Mouse (Mus musculus): ENCODE measurements at regions not wholly inside any gene's neighbourhood (a gene's known extent, or its start where the extent isn't known, plus 50 kb on each side); places are given as distances from the start of the nearest gene placed in this dataset.

DNA sequence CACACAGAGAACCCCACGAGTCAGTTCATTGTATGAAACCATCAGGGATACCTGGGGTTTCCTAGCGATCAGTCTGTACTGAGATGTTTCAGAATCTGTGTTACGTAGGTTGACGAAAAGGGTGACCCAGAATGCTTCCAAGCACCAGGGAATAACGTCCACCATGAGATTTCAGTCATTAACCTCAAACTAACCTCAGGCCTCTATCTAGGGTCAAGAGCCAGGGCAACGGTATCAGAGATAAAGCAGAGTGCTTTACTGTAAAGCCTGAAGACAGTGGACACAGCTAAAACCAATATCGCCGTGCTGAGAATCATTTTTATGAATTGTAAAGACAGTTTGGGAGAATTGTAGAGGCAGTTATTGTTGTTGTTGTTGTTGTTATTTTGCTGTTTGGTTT lies 52.9 kb upstream of the Errfi1 start:
- DNase-seq (ENCODE audit: extremely low spot score, low spot score), result no peak

DNA sequence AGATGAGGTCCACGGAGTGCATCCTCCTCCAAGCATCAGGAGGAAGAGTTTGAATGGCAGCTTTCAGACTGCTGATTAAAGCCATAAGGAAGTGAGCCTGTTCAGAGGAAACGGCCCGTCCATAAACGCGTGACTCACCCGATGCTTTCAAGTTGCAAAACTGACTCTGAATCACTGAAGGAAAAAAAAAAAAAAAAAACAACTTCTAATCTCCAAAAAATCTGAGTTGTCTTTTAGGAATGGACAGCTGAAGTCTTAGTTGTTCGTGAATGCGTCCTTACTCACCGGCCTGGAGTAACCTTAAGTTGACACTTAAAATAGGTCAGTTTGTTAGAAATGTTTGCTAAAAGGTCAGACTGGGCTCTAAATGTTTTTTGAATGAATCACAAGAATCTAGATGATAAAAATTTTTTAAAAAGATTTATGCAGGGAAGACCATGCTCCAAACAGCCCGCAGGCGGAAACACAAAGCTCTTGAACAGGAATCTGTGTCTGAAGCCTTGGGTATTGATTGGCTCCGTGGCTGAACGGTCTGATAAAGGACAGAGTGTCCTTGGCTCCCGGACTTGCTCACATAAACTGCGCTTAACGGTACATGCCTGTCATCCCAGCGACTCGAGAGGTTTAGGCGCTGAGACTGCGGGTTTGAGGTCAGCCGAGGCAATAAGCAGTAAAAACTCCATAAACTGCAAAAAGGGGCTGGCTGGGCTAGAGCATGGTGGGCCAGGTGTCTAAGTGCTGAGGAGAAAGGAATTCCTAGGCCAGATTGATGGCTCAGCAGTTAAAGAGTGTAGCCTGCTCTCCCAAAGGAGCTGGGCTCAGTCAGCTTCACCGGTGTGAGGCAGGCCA lies 53.9 kb upstream of the Errfi1 start:
- no peak for DNase-seq (ENCODE audit: extremely low spot score, low spot score)

DNA sequence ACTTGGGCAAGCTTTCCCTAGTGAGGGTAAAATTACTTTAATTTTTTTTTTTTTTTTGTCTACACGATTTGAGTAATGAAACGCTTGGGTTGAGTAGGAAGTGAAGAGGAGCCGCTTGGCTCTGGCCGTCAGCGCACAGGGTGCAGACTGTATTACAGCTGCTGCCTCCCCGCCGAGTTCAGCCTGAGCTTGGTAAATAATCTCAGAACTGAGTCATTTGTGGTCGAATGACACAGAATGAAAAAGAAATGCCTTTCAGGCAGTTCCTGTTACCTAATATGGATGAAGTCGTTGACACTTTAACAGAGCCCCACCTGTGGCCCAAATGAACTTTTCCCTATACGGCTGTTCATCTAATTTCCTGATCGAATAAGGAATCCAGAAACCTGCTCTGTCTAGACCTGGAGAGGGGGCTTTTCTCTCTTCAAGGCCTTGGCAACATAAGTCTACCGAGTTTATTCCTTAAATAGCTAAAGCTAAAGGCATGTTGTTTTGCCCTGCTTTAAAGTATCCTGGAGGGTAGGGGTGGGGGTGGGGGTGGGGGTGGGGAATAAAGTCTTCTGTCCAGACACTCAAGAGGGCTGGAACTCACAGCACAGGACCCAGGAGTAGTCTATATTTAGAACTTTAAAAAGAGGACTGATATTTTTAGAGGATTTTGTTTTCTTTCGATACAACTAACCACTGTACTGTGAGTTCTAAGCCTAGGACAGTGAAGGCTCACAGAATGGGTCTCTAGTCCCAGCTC lies 54.8 kb upstream of the Errfi1 start:
- no peak for DNase-seq (ENCODE audit: extremely low spot score, low spot score)

DNA sequence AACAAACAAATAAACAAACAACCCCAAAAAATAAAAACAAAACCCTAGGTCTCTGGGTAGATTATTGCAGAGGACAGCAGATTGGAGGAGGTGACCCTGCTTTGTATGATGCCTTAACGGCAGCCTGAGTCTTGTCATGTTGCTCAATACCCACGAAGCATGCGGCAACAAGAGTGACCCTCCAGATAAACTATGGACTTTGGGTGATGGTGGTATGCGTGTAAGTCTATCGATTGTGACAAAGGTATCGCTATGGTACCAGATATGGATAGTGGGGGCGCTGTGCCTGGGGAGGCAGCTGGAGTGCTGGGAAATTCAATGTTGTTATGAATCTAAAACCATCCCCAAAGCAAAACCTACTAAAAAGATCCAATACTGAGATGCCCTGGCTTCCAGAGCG lies 55.4 kb upstream of the Errfi1 start:
- DNase-seq (ENCODE audit: extremely low spot score, low spot score), result no peak

DNA sequence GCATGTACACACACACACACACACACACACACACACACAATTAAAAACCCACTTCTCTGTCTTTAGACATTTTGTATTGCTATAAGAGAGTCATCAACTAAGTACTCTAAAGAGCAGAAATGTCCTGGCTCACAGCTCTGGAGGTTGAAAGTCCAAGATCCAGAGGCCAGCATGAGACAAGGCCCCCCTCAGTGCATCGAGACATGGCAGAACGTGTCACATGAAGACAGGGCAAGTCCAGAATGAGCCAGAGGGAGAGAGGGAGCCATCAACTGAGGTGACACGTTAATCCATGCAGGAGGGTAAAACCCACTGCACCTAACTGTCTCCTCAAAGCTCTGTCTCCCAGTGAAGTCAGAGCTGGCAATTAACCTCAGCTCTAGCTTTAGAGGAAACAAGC lies 56.7 kb upstream of the Errfi1 start:
- DNase-seq (ENCODE audit: extremely low spot score, low spot score), result no peak

DNA sequence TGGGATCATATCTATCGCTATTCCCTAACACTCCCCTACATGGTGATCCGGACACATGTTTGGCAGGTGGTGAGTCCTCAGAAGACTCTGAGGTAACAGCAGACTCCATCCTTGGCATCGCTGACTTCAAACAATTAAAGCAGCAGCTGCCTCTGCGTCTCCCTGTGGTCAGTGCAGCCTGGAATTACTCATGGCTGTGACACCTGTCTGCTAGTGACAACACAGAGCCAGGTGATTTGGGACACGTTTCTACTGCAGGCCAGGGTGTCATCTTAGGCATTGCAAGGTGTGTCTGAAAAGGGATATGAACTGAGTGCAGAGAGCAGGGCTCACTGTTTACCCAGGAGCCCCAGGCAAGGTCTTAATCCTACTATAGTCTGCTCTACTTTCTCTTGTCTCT lies 58.8 kb upstream of the Errfi1 start:
- DNase-seq (ENCODE audit: extremely low spot score, low spot score), result no peak

DNA sequence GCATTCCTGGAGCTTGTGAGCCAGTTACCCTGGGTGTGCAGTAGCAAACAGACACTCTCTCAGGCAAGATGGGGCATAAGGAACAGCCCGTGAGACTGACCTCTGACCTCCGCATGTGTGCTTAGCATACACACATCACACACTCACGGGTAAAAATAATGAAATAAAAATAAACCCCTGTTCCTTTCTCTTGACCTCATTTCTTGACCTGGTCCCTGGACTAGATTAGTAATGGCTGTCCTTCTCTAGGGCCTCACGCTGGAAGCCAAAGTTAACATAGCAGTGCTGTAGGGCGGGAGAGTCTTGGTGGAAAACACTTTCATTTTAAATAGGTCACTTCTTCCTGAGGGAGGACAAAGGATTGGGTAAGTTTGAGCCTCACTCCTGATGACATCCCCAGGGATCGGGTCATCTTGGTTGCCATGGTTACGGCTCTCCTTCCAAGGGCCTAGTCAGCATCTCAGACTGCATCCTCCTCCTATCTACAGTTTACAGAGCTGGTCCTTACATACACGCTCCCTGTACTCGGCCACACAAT lies 59.4 kb upstream of the Errfi1 start:
- DNase-seq (ENCODE audit: extremely low spot score, low spot score), result peak; percentile 58

DNA sequence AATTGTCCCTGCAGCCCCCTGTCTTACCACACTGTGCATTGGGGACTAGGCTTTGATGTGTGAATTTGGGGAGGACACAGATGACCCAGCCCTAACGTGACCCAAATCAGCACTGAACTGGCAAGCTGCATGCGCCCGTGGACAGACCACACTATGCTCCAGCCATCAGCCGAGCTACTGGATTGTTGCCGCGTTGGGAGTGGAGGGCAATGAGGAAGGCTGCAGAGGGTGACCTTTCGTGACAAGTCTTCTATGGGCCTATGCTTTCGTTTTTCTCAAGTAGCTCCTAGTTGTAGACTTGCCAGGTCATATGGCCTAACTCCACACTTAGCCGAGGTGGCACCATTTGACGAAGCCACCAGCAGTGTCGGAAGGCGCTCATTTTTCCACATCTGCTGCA lies 60.6 kb upstream of the Errfi1 start:
- DNase-seq (ENCODE audit: extremely low spot score, low spot score), result no peak

DNA sequence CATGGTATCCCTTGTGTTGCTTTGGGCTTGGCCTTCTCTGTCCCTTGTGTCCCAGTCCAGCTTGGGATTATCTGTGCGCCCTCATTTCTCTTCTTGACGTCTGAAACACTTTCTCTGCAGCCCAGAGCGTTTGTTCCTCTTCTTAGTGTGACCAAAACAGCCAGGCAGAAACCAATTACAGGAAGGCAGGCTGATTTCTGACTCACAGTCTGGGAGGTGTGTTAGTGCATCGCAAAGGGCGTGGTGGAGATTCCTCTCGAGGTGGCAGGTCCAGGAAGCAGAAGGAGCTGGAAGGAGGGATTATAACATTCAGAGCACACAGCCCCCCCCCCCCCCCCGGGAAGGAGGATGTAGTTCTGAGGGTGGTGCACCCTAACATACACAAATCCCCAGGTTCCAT lies 64.6 kb upstream of the Errfi1 start:
- no peak for DNase-seq (ENCODE audit: extremely low spot score, low spot score)

DNA sequence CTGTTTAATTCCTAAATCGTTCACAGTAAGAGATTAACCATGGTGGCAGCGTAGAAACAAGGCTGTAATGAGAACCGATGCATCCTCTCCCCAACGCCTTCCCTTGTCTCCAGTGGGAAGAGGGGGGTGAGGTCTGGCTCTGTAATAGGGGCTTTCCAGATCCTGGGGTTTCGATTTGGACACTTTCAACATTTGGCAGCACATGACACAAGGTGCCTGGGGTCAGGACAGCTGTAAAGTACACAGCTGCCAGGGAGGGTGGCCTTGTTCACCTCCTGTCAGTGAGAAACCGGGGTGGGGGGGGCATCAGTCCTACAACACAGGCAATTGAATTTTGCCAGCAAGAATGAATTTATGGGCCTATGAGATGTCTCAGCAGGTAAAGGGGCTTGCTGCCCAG lies 66.6 kb upstream of the Errfi1 start:
- no peak for DNase-seq (ENCODE audit: extremely low spot score, low spot score)

DNA sequence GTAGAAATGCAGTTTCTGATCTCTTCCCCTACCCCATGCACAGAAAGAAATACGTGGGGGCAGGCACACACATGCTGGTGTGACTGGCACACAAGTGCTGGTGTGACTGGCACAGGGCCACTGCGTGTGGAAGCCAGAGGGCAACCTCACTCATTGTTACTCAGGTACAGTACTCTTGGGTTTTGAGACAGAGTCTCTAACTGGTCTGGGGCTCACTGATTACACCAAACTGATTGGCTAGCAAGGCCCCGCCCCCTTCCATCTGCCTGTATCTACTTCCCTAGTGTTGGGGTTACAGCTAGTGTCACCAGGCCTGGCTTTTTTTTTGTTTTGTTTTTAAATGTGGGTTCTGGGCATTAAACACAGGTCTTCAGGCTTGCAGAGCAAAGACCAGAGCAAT lies 67.1 kb upstream of the Errfi1 start:
- DNase-seq (ENCODE audit: extremely low spot score, low spot score), result no peak

DNA sequence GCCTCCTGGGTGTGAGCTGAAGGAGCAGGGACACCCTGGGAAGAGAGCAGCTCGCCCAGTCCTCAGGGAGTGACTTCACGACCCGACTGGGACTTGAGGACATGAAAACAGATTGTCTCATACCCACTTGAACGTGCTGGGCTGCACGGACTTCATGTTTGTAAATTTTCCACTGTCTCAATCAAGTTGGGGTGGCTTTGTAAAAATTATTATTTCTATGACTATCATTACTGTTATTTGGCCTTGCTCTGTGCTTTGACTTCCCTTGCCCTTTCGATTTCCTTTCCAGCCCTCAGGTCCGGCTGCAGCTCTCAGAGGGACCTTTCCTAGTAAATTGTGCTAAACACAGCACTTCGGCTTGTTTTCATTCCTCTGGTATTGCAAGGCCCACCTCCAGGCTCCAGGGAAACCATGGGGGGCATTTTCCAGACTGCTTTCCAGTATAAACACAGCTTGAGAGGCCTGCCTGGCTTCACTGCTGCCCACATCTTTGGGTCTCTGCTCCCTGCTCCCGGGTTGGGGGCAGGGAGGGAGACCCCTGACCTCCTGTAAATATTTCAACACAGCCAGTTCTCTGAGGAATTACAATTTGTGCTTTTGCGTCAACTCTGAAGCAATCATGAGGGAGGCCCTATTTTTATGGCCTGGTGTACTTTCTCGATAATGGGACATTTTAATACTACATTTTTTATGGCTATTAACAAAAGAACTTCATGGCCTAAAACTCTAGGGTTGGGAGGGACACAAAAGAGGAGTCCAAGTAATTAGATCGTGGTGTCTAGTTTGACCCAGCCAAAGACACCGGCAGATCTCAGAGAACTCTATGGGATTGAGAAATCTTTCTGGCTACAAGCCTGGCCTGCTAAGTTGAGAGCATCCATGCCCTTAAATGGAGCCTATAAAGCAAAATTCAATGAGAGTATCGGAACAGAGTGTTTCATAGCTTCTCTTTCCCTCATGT lies 68.9 kb upstream of the Errfi1 start:
- DNase-seq (ENCODE audit: extremely low spot score, low spot score), result peak; percentile 47

DNA sequence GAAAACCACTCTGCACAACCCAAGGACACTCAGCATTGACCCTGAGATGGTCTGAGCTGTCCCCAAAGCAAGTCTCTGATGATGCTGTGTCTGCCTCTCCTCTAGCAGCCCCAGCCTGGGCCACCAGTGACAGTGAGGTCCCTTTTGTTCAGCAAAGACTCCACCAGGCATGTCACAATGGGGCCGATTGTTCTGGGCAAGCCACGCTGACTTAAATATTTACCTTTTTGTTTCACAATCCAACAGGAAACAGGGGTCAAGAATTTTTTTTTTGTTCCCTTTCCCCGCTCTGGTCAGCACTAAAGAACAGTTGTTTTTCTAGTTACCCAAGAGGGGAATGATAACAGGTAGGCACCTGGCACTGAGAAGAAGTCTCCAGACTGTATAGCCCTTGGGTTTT lies 72.4 kb upstream of the Errfi1 start:
- no peak for DNase-seq (ENCODE audit: extremely low spot score, low spot score)

DNA sequence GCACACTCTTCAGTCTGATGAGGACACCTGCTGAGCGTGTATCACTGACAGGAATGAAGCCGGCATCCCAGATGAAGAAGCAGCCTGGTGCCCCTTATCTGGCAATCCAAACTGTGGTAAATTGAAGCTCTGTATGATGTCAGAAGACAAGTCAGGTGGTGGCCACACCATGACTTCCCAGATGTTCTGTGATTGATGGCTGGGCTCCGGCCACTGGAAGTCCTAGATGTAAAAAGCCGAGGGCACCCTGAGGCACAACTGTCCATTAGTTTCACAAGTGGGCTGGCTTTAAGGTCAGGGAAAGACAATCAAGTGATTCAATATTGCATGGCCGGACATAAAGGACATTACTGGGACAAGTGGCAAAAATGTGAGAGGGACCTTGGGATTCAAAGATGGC lies 74.4 kb upstream of the Errfi1 start:
- no peak for DNase-seq (ENCODE audit: extremely low spot score, low spot score)

DNA sequence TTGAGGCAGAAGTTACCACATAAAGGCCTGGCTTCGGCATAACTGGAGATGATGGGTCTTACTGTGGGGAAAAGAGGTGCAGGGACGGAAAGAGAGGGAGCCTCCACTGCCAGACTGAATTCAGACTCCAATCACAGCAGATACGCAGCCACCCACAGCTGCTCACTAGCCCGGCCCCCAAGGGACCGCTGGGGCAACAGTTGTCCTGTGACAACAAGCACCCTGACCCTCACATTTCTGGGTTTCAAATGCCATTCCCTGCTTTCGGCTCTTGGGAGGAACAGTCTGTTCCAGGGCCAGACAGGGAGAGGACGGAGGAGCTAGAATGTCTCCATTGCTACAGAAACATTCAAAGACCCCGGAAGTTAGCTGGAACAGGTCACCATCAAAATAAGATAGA lies 75.0 kb upstream of the Errfi1 start:
- DNase-seq (ENCODE audit: extremely low spot score, low spot score), result no peak

DNA sequence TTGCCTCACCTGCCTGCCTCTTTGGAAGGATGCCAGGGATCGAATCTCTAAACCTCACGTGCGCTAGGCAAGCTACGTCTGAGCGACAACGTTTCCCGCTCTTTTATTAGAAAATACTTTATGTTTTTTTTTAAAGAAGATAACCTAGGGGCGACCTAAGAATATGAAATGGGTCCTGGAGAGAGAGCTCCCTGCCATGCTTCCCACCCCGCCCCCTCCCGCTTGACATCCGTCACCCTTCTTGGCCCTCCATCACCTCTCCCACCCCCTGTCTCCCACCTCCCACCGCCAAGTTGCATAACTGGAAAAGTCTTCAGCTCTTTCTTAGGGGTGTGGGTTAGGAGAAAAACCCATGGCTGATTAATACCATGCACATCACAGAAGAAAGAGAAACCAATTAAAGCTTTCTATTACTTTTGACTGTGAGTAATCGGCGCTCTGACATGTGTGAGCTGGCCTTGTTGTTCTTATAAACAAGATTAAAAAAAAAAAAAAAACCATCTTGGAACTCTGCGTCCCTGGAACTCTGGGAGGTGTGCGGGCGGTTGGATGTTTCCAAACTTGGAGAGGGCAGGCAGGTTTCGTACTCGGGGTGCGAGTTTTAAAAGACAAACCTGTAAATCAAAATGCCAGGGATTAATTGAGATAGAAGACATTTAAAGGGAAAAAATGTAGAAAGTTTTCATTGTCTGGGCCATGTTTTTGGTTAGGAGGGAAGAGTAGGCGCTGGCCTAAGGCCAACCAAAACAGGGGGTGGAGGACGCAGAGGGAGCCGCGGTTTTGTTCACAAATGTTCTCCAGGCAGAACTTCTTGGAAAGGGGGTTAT lies 77.8 kb upstream of the Errfi1 start:
- no peak for DNase-seq (ENCODE audit: extremely low spot score, low spot score)

DNA sequence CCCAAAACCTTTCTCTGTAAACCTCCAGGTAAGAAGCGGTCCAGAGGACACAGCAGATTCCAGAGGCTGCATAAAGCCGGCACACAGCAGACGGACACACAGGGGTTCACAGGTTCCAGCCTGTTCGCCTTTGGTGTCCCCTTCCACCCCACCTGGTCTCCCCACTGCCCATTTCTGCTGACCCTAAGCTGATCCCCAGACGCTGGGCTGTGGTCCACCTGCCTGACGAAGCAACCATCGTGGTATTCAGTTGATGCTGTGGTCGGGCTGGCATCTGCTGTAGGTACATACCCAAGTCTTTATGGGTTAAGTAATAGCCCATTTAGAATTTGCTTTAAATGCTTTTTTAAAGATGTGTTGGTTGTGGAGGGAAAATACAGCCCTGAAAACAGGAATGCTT lies 78.4 kb upstream of the Errfi1 start:
- no peak for DNase-seq (ENCODE audit: extremely low spot score, low spot score)

DNA sequence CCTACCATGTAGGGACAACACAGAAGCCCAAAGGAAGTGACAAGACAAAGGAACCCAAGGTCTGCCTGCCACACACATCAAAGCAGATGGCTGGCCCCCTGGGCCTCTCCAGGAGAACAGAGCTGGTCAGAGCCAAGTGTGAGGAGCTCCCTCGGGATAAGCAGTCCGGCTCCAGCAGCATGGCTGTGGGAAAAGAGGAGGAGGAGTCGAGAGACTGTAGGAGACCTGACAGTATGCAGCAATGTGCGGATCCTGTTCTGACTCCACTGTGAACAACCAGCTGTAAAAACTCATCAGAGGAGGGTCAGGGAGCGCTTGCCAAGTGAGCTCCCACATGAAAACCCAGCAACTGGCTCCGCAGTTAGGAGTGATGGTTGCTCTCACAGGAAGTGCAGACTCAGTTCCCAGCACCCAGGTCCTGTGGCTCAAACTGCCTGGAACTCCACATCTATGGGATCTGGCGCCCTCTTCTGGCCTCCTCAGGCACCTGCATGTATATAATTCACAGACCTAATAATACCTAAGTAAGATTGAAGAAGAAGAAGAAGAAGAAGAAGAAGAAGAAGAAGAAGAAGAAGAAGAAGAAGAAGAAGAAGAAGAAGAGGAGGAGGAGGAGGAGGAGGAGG lies 79.3 kb upstream of the Errfi1 start:
- no peak for DNase-seq (ENCODE audit: extremely low spot score, low spot score)

DNA sequence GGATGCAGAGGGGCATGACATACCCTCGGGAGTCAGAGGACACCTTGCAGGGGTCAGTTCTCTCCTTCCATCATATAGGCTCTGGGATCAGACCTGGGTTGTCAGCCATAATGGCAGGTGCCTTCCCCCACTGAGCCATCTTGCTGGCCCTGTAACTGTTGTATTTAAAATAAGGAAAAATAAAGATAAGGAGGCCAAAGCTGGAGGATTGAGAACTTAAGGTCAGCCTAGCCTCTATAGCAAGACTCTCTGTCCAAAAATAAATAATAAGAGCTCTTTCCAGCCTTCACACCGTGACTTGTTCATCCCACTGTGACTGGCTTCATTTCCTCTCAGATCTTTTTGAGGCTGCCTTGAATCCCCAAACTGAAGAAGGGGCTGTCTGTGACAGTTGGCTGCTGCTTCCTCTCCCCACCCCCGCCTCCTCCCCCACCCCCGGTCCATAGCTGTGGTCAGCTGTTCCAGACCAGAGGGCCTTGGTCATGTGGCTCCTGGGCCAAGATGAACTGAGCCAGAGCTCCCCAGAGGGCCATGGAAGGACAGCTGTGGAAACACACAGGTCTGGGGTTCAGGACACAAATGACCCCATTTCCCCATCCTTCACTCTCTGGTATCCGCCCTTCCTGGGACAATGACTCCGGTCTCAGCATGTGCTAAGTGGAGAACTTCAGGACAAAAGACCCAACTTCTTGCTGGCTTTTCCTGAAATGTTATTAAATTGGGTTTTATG lies 81.6 kb upstream of the Errfi1 start:
- no peak for DNase-seq (ENCODE audit: extremely low spot score, low spot score)

DNA sequence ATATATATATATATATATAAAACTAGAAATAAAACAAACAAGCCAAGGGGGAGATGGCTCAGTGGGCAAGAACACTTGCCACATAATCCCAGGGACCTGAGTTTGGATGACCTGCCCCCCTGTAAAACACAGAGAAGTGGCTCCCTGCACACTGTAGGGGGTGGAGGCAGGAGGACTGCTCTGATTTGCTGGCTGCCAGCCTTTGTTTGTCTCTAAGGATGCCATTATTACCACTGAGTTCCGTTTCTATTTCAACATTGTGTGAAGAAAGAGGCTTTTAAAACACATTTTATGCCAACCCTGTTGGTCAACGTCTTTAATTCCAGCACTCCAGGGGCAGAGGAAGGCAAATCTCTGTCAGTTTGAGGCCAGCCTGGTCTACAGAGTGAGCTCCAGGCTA lies 82.2 kb upstream of the Errfi1 start:
- DNase-seq (ENCODE audit: extremely low spot score, low spot score), result no peak

Measured in neural tube, embryonic 10.5 days (tissue).